Mouse (Mus musculus) liver, adult 2 months (tissue): ENCODE data around the gene Gh. TPM values are rescaled to one million over a fixed set of nuclear protein-coding genes. Genes with fewer than 3 reads are reported as not detected.
A peak's percentile ranks its signal among the peaks of the same experiment; 100 is the strongest.

ENCODE experiments used
- DNase-seq: peaks from one replicate; pipeline ENCODE4 v3.0.0-alpha.2; 2011; ENCODE audit warnings: low read depth, low spot score; ENCODE audit errors: extremely low read depth
- H3K27ac ChIP-seq: fragments of 200-500 bp; replicated peaks from 2 replicates; pipeline ENCODE4 v1.5.1; 2012; ENCODE audit warnings: low read depth, mild to moderate bottlenecking, control low read depth, inconsistent platforms, low read length; ENCODE audit not compliant: insufficient read depth
- H3K27me3 ChIP-seq: fragments of 200-500 bp; 2 replicates; pipeline ENCODE4 v1.6.1; 2012; ENCODE audit warnings: mild to moderate bottlenecking, moderate library complexity, low read length, inconsistent platforms; ENCODE audit not compliant: control insufficient read depth, insufficient read depth
- H3K36me3 ChIP-seq: fragments of 200-500 bp; 2 replicates; pipeline ENCODE4 v1.6.1; 2012; ENCODE audit warnings: low read length, inconsistent platforms; ENCODE audit not compliant: control insufficient read depth, insufficient read depth
- H3K4me1 ChIP-seq: fragments of 200-500 bp; 2 replicates; pipeline ENCODE4 v1.6.1; 2011; ENCODE audit warnings: low read length; ENCODE audit not compliant: control insufficient read depth, insufficient read depth
- H3K4me3 ChIP-seq: fragments of 200-500 bp; 2 replicates; pipeline ENCODE4 v1.5.1; 2011; ENCODE audit warnings: low read depth, mild to moderate bottlenecking, control low read depth, low read length, moderate library complexity; ENCODE audit not compliant: insufficient read depth
- H3K79me2 ChIP-seq: fragments of 200-500 bp; 2 replicates; pipeline ENCODE4 v1.6.1; 2012; ENCODE audit warnings: inconsistent platforms, mild to moderate bottlenecking, low read length, moderate library complexity; ENCODE audit not compliant: control insufficient read depth, insufficient read depth
- H3K9ac ChIP-seq: fragments of 200-500 bp; 2 replicates; pipeline ENCODE4 v1.6.1; 2012; ENCODE audit warnings: low read depth, mild to moderate bottlenecking, control low read depth, inconsistent platforms, low read length
- CTCF ChIP-seq: fragments of 200-500 bp; IDR thresholded peaks from 2 replicates; pipeline ENCODE4 v1.5.1; 2011; ENCODE audit warnings: low read depth, low read length, control low read depth
- POLR2A ChIP-seq: fragments of 200-500 bp; IDR thresholded peaks from 2 replicates; pipeline ENCODE4 v1.6.1; 2011; ENCODE audit warnings: low read length, control low read depth; ENCODE audit not compliant: insufficient read depth; ENCODE audit errors: extremely low read depth
- WGBS: fragments of 180-500 bp; shearing (Covaris S2); methylation state at CpG from one replicate; pipeline ENCODE4 v1.1.7; 2018; 5-methylcytosine and 5-hydroxymethylcytosine counted together
- polyA plus RNA-seq: library from polyadenylated mRNA; depleted of rRNA; stranded (reverse); fragments of >200 nt; gene quantifications from 2 replicates; pipeline ENCODE4 v1.2.3, GENCODE M21; 2012
- total RNA-seq: library from RNA; depleted of rRNA; stranded (reverse); fragments of >200 nt; gene quantifications from 2 replicates; pipeline ENCODE4 v1.2.3, GENCODE M21; 2014

Gh gene
- total and polyA plus RNA-seq, 2 experiments: not detected

DNA sequence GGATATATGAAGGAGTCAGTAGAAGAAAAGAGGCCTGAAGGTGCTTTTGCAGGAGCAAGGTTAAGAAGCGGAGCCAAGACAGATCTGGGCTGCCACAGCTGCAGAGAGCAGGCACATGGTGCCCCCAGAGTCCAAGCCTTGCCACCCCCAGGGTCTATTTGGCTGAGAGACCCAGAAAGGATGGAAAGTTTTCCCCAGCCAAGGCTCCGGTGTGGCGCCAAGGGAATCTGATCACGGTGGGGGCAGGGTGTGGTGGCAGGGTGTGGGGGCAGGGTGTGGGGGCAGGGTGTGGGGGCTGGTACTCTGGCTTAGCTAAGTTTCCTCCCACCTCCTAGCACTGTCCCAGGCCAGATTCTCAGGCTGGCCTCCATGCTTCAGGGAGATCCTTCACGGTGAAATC is 26.9 kb upstream of the Gh start:
- no peak overlapping the region for H3K4me3 ChIP-seq
- TF ChIP-seq POLR2A (no peak), CTCF (no peak)
- no peak overlapping the region for H3K9ac ChIP-seq

GRCm38 (mm10) chr11:106326475-106326874 is 24.8 kb upstream of the Gh start:
- Histone ChIP-seq H3K9ac (no peak overlapping the region), H3K4me3 (no peak overlapping the region), H3K36me3 (no peaks in the 10 kb centered on the region), H3K27me3 (no peaks in the 10 kb centered on the region), H3K4me1 (no peaks in the 10 kb centered on the region), H3K27ac (no peak overlapping the region), H3K79me2 (no peaks in the 10 kb centered on the region)
- 85% methylated on average over 8 of the region's 8 CpGs for whole genome bisulfite sequencing
- no peak for TF ChIP-seq POLR2A
- no peak for TF ChIP-seq CTCF
- no peak for DNase-seq

More for the DNA sequence above, 26.9 kb upstream of the Gh start:
- 69% methylated on average over 5 of the region's 5 CpGs for WGBS
- H3K79me2 ChIP-seq: no peaks in the 10 kb centered on the region
- H3K27me3 ChIP-seq: no peaks in the 10 kb centered on the region
- H3K27ac ChIP-seq: no peak overlapping the region
- H3K36me3 ChIP-seq: no peaks in the 10 kb centered on the region
- H3K4me1 ChIP-seq: no peaks in the 10 kb centered on the region
- no peak for DNase-seq

DNA sequence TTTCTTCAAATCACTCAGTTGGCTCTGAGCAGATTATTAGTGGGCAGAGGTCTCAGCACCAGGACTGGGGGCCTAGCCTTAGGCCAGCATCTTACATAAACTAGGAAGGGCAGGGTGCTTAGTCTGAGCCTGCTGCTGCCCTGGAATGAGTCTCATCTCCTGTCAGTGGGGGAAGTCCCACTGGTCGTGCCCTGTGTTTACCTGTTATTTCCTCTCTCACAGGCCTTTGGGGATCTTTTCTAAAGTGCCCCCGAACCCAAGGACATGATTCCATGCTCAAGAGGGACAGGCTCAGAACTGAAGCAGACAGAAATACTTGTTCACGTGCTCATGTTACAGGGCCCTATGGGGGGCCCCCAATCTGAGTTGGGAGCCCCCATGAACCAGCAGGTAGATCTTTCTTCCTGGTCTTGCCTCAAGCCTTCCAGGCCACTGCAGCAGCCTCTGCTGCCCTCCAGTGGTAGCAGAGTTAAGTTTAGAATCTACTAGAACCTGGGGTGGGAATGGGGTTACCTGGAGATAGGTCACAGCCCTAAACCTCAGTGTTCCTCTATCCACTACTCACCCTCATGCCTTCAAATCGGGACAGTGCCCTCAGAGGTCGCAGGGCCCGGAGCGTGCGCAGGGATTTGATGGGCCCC is 24.0 kb upstream of the Gh start:
- Histone ChIP-seq H3K36me3 (no peaks in the 10 kb centered on the region), H3K27me3 (no peaks in the 10 kb centered on the region), H3K4me3 (no peak overlapping the region), H3K27ac (no peak overlapping the region), H3K4me1 (no peaks in the 10 kb centered on the region), H3K79me2 (no peaks in the 10 kb centered on the region), H3K9ac (no peak overlapping the region)
- TF ChIP-seq CTCF (peak; percentile 82), POLR2A (no peak)
- 72% methylated on average over 8 of the region's 8 CpGs for whole genome bisulfite sequencing
- DNase-seq: peak; percentile 14

DNA sequence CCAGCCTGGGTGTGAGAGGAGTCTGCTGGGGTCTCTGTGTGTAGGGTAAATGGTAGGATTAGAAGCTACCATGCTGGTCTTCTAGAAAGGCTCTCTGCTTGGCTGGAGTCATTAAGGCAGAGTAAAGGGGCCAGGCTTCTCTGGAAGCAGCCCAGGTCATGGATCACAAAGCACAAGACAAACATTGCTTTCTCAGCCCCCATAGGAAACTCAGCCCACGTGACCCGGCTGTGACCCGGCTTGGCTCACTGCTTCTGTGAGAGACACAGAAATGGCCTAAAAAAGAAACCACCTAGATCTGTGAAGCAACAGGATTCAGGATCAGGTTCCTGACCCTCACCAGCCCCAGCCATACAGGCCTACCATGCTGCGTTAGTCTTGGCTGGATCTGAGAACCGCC is 23.2 kb upstream of the Gh start:
- H3K4me1 ChIP-seq: no peaks in the 10 kb centered on the region
- no peak overlapping the region for H3K4me3 ChIP-seq
- H3K36me3 ChIP-seq: no peaks in the 10 kb centered on the region
- no peaks in the 10 kb centered on the region for H3K27me3 ChIP-seq
- no peak for DNase-seq
- H3K79me2 ChIP-seq: no peaks in the 10 kb centered on the region
- TF ChIP-seq CTCF: no peak
- TF ChIP-seq POLR2A: no peak
- WGBS: 50% methylated on average over 5 of the region's 5 CpGs
- H3K9ac ChIP-seq: no peak overlapping the region
- H3K27ac ChIP-seq: no peak overlapping the region

GRCm38 (mm10) chr11:106318406-106319366 is 17.0 kb upstream of the Gh start:
- H3K9ac ChIP-seq: no peak overlapping the region
- no peaks in the 10 kb centered on the region for H3K79me2 ChIP-seq
- WGBS: 64% methylated on average over 21 of the region's 21 CpGs
- TF ChIP-seq CTCF (no peak), POLR2A (no peak)
- H3K36me3 ChIP-seq: no peaks in the 10 kb centered on the region
- no peak overlapping the region for H3K4me3 ChIP-seq
- H3K27ac ChIP-seq: no peak overlapping the region; the same call in 1 of the 2 replicates
- DNase-seq: peak; percentile 25
- no peaks in the 10 kb centered on the region for H3K4me1 ChIP-seq
- H3K27me3 ChIP-seq: no peaks in the 10 kb centered on the region
